Mouse (Mus musculus): ENCODE data around the gene Pdcl2. TPM values are rescaled to one million over a fixed set of nuclear protein-coding genes. Genes with fewer than 3 reads are reported as not detected.

Pdcl2 gene
- polyA plus RNA-seq (2012; ENCODE audit: low replicate concordance), result not detected in 2 replicates

DNA sequence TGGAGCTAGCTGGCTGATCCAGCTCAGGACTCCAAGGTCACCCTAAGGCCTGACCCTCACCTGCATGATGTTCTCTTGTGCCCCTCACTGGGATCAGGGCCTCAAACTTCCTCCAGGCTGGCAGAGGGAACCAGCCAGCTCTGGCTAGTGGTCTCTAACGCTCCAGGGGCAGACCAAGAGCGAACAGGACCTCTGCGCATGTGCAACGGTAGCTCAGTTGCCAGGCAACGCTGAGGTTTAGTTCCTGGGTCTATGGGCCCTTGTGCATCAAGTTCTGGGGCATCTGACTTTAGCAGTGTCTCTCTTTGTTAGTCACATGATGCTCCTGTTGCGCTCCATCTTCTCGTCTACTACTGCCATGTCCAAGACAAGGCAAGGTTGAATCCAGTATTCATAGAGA lies at the start of gene Pdcl2:
Gene Pdcl2 (minus strand): TSS at position 204 of the 400 bp plus-strand sequence.

DNA sequence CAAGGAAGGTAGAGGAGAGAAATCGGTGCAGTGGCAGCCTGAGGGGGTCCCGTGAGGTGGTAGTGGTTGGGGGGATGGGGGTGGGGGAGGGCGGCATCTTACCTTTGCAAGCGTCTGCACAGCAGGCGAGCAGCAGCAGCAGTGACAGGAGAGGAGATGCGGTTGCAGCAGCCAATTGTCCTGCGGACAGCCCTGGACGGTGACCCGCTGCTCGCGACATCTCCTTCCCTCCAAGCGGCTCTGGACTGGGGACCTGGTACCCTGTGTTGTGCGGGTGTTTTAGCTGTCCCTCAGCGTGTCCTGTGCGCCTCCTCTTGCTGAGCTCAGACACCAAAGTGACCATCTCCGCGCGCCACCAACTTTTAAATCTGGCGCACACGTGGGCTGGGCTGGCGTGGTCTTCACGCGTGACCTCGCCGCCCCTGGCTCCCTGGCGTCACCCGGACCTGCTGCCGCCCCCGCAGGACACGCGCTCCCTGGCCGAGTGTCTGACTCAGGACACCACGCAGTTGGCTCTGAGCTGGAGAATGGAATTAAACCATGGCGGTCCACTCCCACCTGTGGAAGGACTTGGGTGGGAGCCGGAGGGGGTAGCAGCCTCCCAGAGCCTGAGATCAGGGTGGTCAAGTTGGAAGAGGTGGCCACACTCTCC lies 32.6 kb upstream of the Pdcl2 start, which contains the start of gene Nmu:
Gene Nmu (minus strand): TSS at position 336 of the 652 bp plus-strand sequence.

DNA sequence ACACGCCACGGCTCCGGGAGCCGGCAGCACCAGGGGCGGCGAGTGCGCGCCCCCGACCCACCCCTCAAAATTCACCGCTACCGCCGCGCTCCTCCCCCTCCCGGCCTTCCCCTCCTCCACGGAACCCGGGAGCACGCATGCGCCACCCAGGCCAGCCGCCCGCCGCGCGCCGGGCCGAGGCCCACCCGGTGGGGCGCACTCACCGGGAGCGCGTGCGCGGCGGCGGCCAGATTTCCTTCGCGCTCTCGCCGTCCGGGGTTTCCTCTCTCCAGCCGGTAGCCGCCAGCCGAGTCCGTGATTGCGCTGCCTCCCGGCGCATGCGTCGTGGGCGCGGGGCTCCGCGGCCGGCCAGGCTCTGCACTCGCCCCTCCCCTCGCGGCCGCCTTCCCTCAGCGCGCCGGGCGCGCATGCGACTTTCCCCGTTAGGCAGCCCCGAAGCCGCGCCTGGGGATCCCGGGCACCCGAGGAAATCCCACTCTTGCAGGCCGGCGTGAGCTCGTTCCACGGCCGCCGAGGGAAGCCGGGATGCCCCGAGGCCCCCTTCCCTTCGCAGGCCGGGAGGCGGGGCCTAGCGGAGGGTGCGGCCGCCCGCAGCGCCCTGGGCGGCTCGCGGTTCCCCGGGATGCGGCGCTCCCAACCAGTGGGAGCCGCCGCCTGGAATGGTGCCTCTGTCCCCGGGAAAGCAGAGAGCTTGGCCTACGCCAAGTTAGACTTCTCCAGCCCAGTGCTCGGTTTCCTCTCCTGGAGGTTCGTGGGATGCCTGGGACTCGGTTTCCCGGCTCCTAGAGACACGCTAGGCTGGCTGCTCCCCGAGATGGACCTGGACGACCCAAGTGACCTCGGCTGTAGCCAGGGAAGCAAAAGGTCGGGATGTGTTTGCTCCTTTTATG lies 26.3 kb downstream of the Pdcl2 start, which contains the start of gene Clock:
Gene Clock (minus strand): TSS at position 341 of the 890 bp plus-strand sequence.

Other genes starting within 250 kb of the Pdcl2 start
- gene Srd5a3, start 190.9 kb downstream of the Pdcl2 start, polyA plus RNA-seq (2012; ENCODE audit: low replicate concordance), result 56.9 and 206 TPM in 2 replicates
- 40.6 and 67.6 TPM in 2 replicates for gene Tmem165, start 147.3 kb downstream of the Pdcl2 start, polyA plus RNA-seq (2012; ENCODE audit: low replicate concordance)
- 2.3 and 2.4 TPM in 2 replicates for gene Clock, start 26.4 kb downstream of the Pdcl2 start, polyA plus RNA-seq (2012; ENCODE audit: low replicate concordance)
- not detected in 2 replicates for gene Nmu, start 32.6 kb upstream of the Pdcl2 start, polyA plus RNA-seq (2012; ENCODE audit: low replicate concordance)
- not detected in 2 replicates for gene Gm7271, start 152.9 kb upstream of the Pdcl2 start, polyA plus RNA-seq (2012; ENCODE audit: low replicate concordance)
- gene Exoc1, start 198.2 kb upstream of the Pdcl2 start, polyA plus RNA-seq (2012; ENCODE audit: low replicate concordance), result 1.7 and 3.6 TPM in 2 replicates